Mouse (Mus musculus): Measurements from ENCODE around the gene Fat3.

- TF ChIP-seq GATA1 (IDR thresholded peaks at IDR 0.05; ENCODE audit: borderline replicate concordance, low read length): no peak
- TF ChIP-seq FLI1 (IDR thresholded peaks at IDR 0.05; ENCODE audit: low read length): no peak
These were observed 580.8 kb downstream of the Fat3 start for GRCm38 (mm10) chr9:15920271-15920670.
